Mouse (Mus musculus) central nervous system, embryonic 11.5 days (tissue): Measurements from ENCODE around the gene Psors1c2. TPM values are rescaled to one million over a fixed set of nuclear protein-coding genes. Genes with fewer than 3 reads are reported as not detected.

Experiments used
- polyA plus RNA-seq: library from polyadenylated mRNA; depleted of rRNA; stranded (reverse); fragments of >200 nt; gene quantifications from 2 replicates; pipeline ENCODE4 v1.2.3, GENCODE M21; 2012; rRNA removed

The Psors1c2 gene
- polyA plus RNA-seq: 1.4 and 1.9 TPM in 2 replicates

GRCm38 (mm10) chr17:35532901-35533300, at the start of gene Psors1c2:
TSS of gene Psors1c2 (plus strand) at chr17:35533201.

GRCm38 (mm10) chr17:35505776-35506175, 27.2 kb upstream of the Psors1c2 start, which contains the start of gene Pou5f1:
TSS of gene Pou5f1 (plus strand) at chr17:35506018.

DNA sequence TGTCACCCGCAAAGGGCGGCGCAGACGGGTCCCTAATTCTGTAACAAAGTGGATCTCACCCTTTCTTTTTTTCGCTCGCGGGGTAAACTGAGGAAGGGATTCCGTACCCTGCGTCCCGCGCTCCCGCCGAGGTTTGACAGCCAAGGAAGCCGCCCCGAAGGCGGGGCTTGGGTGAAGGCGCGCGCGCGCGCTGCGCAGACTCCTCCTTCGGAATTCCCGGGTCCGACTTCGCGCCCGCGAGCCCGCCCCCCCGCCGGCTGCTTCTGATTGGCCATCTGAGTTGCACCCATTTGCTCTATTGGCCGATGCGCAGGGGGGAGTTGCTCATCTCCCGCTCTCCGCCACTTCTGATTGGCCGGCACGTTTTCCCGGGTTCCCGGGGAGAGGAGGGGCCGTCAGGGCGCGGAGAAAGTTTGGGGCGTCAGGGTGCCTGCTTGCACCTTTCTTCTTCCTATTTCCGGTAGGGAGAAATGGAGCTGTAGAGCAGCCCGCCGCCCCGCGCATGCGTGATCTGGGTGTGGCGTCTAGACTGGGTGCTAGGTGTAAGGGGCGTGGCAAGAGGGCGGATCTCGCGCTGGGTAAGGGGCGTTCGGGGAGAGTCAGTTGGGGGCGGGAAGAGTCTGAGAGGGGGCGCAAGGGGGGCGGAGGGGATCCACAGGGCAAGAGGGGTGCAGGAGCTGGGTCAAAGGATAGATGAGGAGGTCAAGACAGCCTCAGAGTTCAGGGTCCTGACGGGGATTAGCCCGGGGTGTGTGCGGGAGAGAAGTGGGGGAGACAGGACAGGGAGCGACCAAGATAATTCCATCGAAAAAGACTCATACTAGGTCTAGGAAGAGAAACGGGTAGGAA, 16.1 kb upstream of the Psors1c2 start, which contains the start of the genes Tcf19 and Cchcr1:
Tcf19 (minus strand) TSS at position 173 of the 849 bp plus-strand sequence.
Cchcr1 (plus strand) TSS at position 449 of the 849 bp plus-strand sequence.

DNA sequence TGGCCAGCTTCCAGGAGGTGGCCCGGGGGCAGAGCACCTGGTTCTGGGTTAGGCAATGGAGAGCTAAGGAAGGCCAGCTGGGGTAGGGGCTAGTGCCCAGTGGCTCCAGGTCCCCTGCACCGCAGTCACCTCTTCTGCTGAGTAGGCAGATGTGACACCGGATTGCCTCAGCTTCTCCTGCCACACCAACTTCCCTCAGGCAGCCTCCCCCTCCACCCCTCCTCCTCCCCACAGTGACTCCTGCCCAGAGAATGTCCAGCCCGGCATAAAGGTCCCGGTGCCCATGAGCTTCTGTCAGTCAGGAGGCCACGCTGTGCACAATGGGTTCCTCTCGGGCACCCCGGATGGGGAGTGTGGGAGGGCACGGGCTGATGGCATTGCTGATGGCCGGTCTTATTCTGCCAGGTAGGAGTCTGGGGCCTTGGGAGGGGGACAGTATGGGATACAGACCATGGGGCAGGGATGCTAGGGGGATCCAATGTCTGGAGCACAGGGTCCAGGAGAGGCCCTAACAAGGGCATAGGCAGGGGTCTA, 18.9 kb downstream of the Psors1c2 start, which contains the start of gene Cdsn:
Cdsn (plus strand) TSS at position 248 of the 534 bp plus-strand sequence.

DNA sequence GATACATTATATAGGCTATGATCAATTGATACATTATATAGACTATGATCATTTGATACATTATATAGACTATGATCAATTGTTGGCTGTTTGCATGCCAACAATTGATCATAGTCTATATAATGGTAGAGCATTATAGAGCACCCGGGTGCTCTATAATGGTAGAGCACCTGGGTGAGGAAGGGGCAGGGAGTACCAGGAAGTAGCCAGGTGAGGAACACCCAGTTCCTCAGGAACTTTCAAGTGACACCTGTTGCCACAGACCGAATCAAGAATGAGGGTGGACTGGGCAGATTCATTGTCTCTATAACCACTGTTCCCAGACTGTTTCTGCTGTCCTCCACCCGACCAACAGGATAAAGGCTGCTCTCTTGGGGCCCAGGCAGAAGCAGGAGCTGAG, 34.1 kb downstream of the Psors1c2 start, which contains the start of gene 2300002M23Rik:
2300002M23Rik (plus strand) TSS at position 301 of the 400 bp plus-strand sequence.

Other genes with a start within 250 kb of the Psors1c2 start
- 0.04 and 0.06 TPM in 2 replicates for gene H2-Q1, start 212.8 kb upstream of the Psors1c2 start, polyA plus RNA-seq
- gene H2-Q2, start 191.0 kb upstream of the Psors1c2 start, polyA plus RNA-seq: 0.43 and 1.0 TPM in 2 replicates
- gene H2-Q4, start 153.6 kb upstream of the Psors1c2 start, polyA plus RNA-seq: 9.9 and 11.3 TPM in 2 replicates
- 1.5 and 2.1 TPM in 2 replicates for gene H2-Q6, start 108.4 kb upstream of the Psors1c2 start, polyA plus RNA-seq
- gene H2-Q7, start 94.0 kb upstream of the Psors1c2 start, polyA plus RNA-seq: 15.0 and 17.0 TPM in 2 replicates
- 2.2 and 4.0 TPM in 2 replicates for gene H2-Q10, start 63.1 kb upstream of the Psors1c2 start, polyA plus RNA-seq
- gene Pou5f1, start 27.2 kb upstream of the Psors1c2 start, polyA plus RNA-seq: 0.24 and 0.57 TPM in 2 replicates
- gene Tcf19, start 16.4 kb upstream of the Psors1c2 start, polyA plus RNA-seq: 31.4 and 45.2 TPM in 2 replicates
- 36.9 and 61.2 TPM in 2 replicates for gene Cchcr1, start 16.1 kb upstream of the Psors1c2 start, polyA plus RNA-seq
- 0.04 TPM in 2 replicates for gene Cdsn, start 18.9 kb downstream of the Psors1c2 start, polyA plus RNA-seq
- not detected in 2 replicates for gene 2300002M23Rik, start 34.2 kb downstream of the Psors1c2 start, polyA plus RNA-seq
- not detected in 2 replicates for gene Sfta2, start 68.3 kb downstream of the Psors1c2 start, polyA plus RNA-seq
- not detected in 2 replicates for gene Gm9573, start 93.4 kb downstream of the Psors1c2 start, polyA plus RNA-seq
- 0.08 and 0.16 TPM in 2 replicates for gene Mucl3, start 110.5 kb downstream of the Psors1c2 start, polyA plus RNA-seq
- 31.5 and 40.9 TPM in 2 replicates for gene Vars2, start 134.4 kb downstream of the Psors1c2 start, polyA plus RNA-seq
- 40.9 and 46.6 TPM in 2 replicates for gene Gtf2h4, start 140.5 kb downstream of the Psors1c2 start, polyA plus RNA-seq
- 85.4 and 116 TPM in 2 replicates for gene Ddr1, start 171.4 kb downstream of the Psors1c2 start, polyA plus RNA-seq